Mouse (Mus musculus) urinary bladder, postnatal 4 days (tissue): ENCODE results near the gene Col13a1.

Experiments used
- DNase-seq, 2 experiments: peaks; one replicate each; pipeline ENCODE4 v3.0.0; 2021 to 2022; ENCODE audit warnings: low spot score in 2 of 2

The Col13a1 gene

DNA sequence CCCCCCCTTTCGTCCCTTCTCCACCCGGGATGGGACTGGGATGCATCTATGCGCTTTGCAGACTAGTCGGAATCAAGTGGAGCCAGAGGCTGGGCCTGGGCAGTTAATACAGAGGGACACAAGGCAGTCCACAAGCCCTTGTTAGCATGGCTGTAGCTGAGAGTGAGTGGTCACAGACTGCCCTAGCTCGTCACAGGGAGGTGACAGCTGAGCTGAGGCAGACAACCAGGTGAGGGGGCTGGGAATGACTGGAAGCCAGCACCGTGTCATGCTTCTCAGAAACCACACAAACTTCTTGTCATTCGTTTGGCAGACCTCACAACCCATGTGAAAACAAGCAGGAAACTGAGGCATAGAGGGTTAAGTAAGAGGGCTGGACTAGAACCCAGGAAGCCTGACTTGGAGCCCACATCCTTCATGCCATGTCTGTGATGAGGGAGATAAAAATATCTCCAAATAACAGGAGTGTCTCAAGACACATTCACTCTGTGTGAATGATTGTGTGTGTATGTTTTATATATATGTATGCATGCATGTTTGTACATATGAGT is 10.8 kb downstream of the Col13a1 start:
- no peak for DNase-seq

DNA sequence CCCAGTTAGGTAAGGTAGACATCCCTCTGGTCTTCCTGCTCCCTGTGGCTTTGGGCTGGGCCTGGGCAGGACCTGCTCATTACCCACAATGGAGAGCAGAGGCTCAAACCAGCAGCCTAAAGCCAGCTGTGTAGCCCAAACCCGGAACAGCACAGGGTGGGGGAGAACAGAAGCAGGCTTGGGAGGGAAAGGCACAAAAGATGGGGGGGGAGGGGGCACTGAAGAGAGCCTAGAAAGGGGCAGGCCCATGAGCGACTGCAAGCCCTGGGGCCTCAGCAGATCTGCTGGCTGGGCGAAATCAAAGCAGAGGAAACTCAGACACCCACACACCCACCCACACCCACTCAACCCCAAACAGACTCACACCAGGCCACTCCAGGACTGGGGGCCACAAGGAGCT is 11.7 kb downstream of the Col13a1 start:
- no peak for DNase-seq

DNA sequence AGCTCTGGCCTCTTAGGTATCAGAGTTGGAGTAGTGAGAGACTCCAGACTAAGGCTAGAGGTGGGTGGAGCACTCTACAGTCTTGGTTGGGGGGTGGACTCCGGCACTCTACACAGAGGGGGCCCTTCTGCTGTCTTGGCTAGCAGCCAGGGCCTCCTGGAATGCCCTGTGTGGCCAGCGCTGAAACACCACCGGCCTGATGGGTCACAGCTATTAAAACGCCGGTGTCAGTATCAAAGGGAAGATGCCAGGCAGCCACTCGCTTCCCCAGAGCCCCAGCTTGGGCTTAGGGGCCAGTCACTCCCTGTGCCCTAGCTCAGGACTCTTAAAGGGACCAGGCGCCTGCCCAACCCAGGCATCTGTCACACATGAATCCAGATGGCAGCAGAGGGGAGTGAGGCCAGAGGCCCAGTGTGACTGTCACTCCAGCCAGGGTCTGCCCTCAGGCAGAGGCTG is 13.5 kb downstream of the Col13a1 start:
- DNase-seq: no peak

DNA sequence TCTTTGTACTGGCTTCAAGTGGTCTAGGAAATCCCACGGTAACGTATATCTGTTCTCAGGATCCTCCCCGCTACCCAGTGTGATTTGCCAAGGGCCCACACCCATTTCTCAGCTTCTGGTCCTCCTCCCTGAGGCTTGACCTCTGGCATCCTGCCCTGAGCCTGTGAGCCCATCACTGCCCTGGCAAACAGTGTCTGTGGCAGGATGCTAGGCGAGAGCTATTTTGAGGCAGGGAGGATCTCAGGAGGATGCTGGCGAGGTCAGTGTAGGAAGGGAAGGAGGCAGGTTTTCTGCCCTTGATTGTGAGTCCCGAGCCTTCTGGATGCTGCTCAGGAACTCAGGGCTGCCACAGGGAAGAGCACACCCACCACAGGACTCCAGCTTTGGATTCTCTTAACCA is 22.2 kb downstream of the Col13a1 start:
- no peak for DNase-seq

DNA sequence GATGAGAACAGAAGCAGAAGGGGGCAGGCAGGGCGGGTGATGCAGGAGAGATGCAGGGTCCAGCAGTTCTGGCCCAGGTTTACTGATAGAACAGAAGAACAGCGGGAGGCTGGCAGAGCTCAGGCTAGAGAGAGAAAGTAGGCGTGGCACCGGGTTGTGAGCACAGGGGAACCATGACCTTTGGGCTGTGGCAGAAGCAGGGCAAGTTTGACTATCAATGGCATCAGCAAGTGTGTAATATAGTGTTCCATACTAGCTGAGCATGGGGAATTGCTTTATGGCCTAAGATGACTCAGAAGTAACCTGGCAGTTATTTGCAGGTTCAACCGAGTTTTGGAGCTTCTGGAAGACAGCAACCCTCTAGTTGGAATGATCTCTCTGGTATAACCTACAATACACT is 25.0 kb downstream of the Col13a1 start:
- no peak for DNase-seq

DNA sequence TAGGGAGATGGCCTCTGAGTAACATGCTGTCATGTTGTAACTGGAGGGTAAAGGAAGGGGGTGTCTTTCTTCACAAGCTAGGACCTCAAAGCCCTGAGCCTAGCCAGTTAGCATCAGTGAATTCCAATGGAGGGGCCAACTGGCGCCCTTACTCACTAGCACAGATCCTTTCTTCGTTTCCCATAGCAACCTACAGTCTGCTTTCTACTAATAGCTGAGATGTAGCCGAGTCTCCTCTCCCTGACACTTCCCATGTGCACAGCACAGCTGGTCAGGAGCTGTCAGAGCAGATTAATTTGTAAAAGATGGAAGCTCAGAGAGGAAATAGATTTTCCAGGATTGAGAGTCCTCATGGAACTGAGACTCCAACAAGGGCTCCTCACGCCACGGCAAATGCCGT is 29.4 kb downstream of the Col13a1 start:
- DNase-seq: no peak

DNA sequence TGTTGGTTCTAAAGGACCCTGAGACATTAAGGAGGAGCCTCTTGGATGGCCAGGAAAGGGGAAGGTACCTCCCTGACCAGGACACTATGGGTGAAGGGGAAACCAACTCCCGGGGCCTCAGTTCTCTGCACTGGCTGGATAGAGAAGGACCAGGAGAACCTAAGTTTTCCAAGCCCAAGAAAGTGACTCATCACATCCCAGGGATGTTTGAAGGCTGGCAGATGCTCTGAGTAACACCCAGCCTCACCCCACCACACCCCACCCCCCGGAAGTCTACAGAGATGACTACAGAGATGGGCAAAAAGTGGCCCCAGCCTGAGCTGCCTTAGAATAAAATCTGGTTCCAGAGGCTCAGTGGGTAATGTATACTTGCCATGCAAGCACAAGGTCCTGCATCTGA is 34.5 kb downstream of the Col13a1 start:
- DNase-seq: no peak

DNA sequence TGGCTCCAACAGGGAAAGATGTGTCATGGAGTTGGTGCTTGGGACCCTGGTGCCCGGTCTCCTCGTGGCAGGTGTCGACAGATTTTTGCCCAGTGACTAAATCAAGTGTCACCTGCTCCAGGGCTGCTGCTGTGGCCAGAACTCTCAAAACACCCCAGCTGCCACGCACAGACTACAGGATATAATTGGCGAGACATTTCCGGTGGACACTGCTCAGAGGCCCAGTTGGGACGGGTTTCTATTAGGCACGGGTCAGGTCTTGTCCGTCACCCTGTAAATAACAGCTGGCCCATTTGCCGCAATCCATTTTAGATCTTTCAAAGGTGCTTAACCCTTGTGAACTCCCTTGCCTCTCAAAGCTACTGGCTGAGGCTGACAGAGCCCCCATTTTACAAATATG is 35.4 kb downstream of the Col13a1 start:
- no peak for DNase-seq

DNA sequence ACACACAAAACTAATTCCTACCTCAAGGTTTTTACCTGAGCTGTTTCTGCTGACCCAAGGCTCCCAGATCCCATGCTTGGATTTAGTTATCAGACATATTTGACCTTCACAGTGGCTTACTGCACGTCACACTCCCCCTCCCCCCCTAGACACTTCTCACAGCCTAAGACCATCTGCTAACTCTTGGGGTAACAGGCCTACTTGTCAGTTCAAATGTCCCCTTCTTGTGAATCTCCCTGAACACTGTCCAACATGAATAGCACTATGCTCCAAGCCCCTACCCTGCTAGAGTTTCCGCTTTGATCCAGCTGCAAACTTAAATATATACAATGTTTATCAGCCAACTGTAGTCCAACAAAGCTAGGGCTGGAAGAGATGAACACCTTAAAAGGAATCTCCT is 36.2 kb downstream of the Col13a1 start:
- DNase-seq: no peak

DNA sequence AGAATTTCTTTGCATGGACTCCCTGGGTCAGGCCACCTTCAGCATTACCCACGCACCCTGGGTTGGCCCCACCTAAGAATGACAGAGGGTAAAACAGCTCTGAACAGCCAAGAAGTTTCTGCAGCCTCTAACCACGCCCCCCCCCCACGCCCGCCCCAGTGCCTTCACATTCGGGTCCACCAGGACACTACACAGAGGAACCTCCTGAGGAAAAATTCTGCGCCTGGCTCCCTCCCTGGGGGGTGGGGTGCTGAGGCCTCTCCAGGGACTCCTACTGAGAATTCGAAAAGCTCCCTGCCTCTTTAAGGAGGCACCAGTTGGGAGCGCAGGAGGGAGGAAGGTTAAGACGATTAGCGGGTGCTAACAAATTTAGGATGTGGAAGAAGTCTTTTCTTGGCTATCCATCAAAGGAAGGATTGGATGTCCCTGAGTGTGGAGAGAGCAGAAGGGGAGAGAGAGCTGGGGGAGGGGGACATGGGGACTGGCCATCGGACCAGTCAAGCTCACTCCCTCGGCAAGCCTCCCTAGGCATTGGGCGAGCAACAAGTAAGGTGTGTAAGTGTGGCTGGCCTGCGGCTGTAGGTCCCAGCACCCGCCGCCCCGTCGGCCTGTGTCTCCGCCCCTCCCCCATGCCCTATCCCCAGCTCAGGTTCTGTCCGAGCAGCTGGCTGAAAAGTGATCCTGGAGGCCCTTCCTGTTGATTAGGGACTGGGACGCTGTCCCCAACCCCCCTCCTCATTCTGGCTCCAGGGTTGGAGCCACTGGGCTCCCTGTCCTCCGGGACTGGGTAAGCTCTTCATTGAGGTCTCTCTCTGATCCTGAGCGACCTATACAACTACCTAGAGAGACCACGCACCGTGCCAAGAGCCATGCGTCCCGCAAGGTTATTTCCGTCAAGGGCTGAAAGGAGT is 42.4 kb downstream of the Col13a1 start:
- DNase-seq: no peak

DNA sequence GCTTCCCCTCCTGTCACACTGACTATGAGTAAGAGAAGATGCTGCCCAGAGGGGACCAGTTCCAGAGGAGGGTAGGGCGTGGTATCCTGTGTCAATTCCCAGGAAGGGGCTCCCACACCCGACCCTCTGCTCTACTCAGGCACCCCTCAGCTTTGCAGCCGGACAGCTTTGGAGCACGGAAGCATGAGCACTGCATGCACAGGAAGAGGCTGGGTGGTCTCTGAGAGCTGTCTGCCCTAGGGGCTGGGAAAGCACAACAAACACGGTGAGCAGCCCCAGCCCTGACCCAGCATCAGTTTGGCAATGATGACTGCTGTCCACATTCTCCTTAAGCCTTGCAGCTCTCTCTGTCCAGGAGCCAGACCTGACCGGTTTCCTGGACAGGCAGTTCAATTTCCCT is 47.2 kb downstream of the Col13a1 start:
- no peak for DNase-seq

DNA sequence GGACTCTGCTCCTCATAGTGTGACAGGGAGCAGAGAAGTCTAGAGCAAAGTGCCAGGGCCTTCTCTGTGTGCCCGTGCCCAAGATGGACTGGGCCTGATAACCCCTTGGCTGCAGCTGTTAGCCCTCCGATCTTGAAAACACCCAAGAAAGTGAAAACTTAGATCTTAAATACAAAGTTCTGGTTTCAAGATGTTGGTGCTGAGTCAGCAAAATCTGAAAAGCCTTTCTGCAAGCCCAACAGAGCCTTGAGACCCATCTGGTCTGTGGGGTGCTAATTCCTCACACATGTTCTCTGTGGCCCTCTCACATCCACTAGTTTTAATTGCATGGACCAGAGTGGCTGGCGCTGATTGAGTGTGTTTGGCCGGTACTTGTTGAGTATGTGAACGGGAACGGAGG is 49.0 kb downstream of the Col13a1 start:
- no peak for DNase-seq

DNA sequence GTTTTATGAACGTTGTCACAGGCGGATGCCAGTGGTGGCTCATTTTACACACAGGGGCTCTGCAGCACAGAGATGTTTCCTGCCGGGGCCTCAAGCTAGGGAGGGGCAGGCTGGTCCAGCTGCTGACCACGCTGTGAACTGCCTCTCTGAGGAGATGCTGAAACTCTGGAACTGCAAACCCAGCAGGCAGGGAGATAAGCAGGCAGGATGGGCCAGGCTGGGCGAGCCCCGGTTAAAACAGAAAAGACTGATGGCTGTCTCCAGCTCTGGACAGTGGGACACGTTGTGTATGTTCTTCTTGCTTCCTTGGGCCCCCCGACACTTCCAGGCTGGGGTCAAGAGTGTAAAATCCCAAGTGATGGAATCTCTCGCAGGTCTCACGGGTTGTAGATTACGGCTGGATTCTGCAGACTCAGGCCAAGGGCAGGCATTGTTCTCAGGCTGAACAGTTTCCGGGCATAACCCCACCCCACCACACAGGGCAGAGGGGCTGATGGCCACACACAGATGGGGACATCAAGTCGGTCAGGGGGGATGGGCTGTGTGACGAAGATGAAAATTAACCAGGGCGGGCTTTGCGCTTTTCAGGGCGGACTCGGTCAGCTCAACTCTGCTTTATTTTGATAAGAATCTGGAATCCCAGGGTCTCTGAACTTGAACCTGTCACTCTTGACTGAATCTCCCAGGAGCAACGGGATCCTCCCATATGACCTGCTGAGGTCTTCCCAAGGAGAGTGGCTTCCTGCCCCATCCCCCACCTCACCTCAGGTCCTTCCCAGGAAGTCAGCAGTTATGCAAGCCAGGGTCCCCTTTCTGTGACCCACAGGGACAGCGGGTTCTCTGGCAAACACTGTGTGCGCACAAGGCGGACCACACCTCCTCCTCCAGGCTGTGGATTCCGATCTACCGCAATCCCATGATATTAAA is 49.9 kb downstream of the Col13a1 start:
- DNase-seq: no peak

DNA sequence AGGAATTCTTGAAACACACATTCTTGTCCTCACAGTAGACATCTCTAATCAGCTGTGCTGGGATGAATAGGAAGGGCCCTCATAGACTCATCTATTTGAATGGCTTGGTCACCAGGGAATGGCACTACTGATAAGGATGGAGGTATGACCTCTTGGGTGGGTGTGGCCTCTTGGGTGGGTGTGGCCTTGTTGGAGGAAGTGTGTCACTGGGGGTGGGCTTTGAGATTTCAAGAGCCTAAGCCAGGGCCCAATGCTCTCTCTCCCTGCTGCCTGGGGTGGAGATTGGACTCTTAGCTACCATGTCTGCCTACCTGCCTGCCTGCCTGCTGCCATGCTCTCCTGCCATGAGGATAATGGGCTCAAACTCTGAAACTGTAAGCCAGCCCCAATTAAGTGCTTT is 53.2 kb downstream of the Col13a1 start:
- no peak for DNase-seq

DNA sequence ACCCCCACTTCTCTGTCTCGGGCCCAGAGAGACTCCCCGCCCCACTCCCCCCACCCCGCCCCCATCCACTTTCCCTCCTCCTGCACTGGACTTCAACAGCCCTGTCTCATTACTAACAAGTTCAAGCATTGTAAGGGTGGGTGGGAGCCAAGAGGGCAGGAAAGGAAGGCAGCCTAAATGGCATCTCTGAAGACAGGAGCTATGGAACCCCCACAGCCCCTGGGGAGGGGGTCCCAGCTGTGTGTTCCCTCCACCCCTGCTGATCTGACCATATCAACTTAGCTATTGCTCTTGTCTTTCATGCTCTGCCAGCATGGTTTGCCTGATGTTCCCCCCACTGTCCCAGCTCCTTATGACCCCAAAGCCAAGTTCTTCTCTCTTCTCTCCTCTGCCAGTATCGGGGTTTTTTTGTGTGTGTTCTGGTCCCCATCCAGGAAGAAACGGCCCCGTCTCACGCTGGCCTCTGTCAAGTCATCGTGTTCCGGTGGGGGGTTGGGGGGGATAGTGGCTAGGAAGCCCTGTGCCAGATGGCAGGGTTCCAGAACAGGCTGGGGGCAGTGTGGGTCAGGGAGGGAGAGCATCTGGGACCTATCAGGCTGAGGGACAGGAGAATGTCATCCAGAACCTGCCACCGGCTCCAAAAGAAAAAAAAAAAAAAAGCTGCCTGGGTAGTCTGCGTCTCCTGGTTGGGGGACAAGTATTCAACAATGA is 58.1 kb downstream of the Col13a1 start:
- no peak for DNase-seq

DNA sequence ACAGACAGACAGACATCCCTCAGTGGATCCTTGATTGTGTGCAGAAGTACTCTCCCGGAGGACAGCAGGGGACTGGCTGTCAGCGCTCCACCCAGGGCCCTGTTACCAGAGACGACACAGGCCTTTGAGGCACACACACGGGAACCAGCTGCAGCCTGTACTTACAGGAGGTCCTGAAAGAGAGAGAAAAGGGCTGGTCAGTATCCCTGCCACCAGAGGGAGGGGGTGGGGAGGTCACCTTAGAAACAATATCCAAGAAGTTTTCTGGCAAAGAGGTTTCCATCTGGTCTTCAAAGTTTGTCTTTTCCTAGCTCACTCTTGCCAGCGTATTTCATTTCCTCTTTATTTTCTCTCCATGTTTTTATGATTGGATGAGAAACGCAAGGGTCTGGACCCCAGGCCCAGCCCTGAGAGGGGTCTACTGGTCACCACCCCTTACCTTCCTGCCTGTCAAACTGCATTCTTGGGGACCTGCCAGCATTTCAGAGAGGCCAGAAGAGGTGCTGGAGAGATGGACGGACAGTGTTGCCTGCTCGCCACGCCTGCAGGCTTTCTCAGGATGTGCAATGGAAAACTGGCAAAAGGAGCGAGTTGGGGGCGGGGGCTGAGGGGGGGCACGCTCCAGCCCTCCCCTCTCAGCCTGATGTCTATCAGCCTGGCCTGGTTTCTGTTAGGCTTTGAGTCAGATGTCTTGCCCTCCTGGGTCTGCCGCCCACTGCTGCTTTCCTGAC is 58.8 kb downstream of the Col13a1 start:
- peak in 1 of 2 experiments; percentile 25 for DNase-seq

DNA sequence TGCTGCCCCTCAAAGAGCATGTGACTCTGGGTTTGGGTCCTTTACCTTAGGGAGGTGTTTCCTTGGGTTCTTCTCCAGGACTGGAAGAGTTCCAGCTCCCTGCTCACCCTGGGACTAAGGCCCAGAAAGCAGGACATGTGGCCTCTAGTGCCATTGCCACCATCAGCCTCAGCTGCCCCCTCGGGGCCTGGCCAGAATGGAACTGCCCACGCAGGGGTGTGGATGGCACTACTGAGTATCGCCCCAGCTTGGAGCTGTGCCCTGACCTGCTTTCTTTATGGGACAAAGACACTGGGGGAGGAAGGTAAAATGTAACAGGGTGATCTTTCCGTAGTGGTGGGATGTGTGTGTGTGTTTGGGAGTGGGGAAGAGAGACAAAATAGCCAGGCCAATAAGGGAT is 59.4 kb downstream of the Col13a1 start:
- no peak for DNase-seq

DNA sequence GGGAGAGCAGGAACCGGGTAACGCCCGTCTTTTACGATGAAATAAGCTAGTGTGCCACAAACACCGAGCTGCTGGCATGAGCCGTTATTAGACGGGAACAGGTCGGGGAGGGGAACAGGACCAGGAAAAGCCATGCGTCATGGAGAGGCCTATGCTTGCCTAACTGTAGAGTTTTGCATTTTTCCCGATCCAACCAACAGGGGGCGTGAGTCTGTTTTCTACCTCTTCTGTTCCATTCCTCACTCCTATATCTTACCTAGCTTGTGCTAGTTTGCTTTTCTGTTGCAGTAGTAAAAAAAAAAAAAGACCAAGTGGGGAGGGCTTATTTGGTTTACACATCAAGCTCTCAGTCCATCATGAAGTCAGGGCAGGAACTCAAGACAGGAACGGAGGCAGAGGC is 61.8 kb downstream of the Col13a1 start:
- no peak for DNase-seq

DNA sequence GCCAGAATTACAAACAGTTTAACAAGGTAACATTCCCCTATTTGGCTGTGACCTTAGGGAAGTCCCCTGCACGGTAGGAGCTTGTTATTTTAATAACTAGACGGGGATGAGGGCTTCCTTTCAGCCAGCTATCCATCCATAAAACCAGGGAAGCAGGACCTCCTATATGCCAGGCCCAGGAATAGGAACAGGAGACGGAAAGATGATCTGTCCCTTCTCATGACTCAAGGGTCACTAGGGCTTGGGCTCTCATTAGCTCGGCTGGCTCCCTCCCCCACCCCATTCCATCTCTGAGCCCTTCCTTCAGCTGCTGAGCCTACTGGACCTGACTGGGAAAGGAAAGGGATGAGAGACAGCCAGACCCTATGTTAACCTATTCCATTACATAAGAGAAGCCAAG is 67.1 kb downstream of the Col13a1 start:
- DNase-seq: no peak

DNA sequence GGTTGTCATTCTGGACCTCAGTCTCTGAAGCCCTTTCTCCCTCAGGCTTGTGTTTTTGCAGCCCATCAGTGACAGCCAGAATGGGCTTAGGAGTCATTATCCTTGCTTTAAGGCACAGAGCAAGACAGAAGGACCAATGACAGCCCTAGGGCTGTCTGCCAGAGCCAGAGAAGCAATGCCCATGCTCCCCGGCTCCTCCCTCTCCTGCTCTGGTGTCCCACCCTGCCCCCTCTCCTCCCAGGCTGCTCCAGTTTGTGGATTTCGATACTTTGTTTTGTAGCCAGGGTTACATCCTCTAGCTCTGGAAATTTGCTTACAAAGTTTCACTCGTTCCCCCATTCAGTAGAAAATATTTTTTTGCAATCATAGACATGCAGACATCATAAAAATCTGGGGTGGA is 69.9 kb downstream of the Col13a1 start:
- no peak for DNase-seq

DNA sequence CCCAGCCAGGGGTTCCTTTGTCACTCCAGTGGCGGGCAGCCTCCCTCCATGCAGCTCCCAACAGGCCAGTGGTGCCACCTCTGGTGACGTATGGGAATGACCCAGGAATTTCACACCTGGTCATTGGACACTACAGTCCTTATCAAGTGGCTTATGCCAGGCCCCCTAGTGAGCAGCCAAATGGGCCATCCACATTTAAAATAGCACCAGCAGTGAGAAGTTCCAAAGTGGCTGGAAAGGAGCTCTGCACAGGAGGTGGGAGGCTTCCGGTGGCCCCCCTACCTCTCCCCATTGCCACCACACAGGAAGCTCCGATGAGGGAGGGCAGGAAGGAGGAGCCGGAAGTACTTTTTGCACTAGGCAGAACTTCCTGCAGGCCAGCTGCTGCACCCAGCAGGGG is 72.7 kb downstream of the Col13a1 start:
- DNase-seq: no peak
